Mouse (Mus musculus): ENCODE measurements around the gene Entpd2. TPM values are rescaled to one million over a fixed set of nuclear protein-coding genes. Genes with fewer than 3 reads are reported as not detected.

Entpd2 gene
- polyA plus RNA-seq, 1 experiment from 2014 or later: 7.4 TPM

DNA sequence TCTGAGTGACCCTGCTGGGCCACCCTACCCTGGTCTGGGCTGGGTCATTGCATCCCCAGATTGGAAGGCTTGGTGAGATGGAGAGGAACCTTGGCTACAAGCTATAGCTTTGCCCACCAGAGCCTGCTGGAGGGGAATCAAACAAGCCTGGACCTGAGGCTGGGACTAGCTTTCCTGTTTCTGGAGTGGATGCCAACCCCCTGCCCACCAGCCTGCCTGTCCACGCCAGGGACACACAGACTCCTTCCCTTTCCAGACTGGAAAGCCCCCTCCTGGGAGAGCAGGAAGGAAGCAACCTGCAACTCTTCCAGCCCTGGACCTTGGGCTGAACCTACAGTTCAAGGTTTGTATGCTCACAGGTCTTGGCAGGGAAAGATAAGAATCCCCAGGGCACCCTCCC is 28.0 kb downstream of the Entpd2 start:
- no peak overlapping the region for H3K9ac ChIP-seq (ENCODE audit: low read depth, low read length)
- WGBS: 50% methylated on average over 1 of the region's 1 CpGs

DNA sequence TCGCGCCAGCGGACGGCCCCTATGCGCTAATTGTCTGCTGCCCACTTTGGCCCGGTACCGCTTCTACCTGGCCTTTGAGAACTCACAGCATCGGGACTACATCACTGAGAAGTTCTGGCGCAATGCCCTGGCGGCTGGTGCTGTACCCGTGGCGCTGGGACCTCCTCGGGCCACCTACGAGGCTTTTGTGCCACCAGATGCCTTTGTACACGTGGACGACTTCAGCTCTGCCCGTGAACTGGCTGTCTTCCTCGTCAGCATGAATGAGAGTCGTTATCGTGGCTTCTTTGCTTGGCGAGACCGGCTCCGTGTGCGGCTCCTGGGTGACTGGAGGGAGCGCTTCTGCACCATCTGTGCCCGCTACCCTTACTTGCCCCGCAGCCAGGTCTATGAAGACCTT is 29.8 kb downstream of the Entpd2 start:
- Histone ChIP-seq H3K4me2 (ENCODE audit: low read length) (no peak overlapping the region), H3K36me3 (ENCODE audit: control insufficient read depth, insufficient read depth, low read length) (no peaks in the 10 kb centered on the region), H3K4me3 (ENCODE audit: low read length) (no peak overlapping the region), H3K9ac (ENCODE audit: low read depth, low read length) (no peak overlapping the region), H3K9me3 (ENCODE audit: control insufficient read depth, low read length) (no peaks in the 10 kb centered on the region), H3K4me1 (ENCODE audit: control insufficient read depth, insufficient read depth, low read depth, low read length) (peaks cover 12% of the 10 kb centered on the region), H3K27me3 (replicated peaks; ENCODE audit: control insufficient read depth, insufficient read depth, low read length) (peaks cover 10% of the 10 kb centered on the region), H3K27ac (ENCODE audit: low read depth, low read length) (no peak overlapping the region)
- no peak for ATAC-seq
- 47% methylated on average over 27 of the region's 27 CpGs for WGBS

More for the DNA sequence above, 28.0 kb downstream of the Entpd2 start:
- Histone ChIP-seq H3K36me3 (ENCODE audit: control insufficient read depth, insufficient read depth, low read length) (no peaks in the 10 kb centered on the region), H3K27me3 (replicated peaks; ENCODE audit: control insufficient read depth, insufficient read depth, low read length) (peaks cover 10% of the 10 kb centered on the region), H3K4me3 (ENCODE audit: low read length) (no peak overlapping the region), H3K4me1 (ENCODE audit: control insufficient read depth, insufficient read depth, low read depth, low read length) (no peaks in the 10 kb centered on the region; the same call in 1 of the 2 replicates), H3K27ac (ENCODE audit: low read depth, low read length) (no peak overlapping the region), H3K9me3 (ENCODE audit: control insufficient read depth, low read length) (no peaks in the 10 kb centered on the region), H3K4me2 (ENCODE audit: low read length) (no peak overlapping the region)
- ATAC-seq: no peak

GRCm38 (mm10) chr2:25426721-25427191 is 31.1 kb downstream of the Entpd2 start:
- H3K36me3 ChIP-seq (ENCODE audit: control insufficient read depth, insufficient read depth, low read length): no peaks in the 10 kb centered on the region
- H3K9ac ChIP-seq (ENCODE audit: low read depth, low read length): no peak overlapping the region
- no peak overlapping the region for H3K4me3 ChIP-seq (ENCODE audit: low read length)
- peaks cover 25% of the 10 kb centered on the region for H3K4me1 ChIP-seq (ENCODE audit: control insufficient read depth, insufficient read depth, low read depth, low read length)
- H3K4me2 ChIP-seq (ENCODE audit: low read length): no peak overlapping the region
- no peak overlapping the region for H3K27ac ChIP-seq (ENCODE audit: low read depth, low read length)
- ATAC-seq: peak; percentile 29; the same call in 1 of the 2 replicates
- H3K27me3 ChIP-seq (replicated peaks; ENCODE audit: control insufficient read depth, insufficient read depth, low read length): peaks cover 10% of the 10 kb centered on the region
- H3K9me3 ChIP-seq (ENCODE audit: control insufficient read depth, low read length): no peaks in the 10 kb centered on the region
- 37% methylated on average over 5 of the region's 5 CpGs for WGBS

DNA sequence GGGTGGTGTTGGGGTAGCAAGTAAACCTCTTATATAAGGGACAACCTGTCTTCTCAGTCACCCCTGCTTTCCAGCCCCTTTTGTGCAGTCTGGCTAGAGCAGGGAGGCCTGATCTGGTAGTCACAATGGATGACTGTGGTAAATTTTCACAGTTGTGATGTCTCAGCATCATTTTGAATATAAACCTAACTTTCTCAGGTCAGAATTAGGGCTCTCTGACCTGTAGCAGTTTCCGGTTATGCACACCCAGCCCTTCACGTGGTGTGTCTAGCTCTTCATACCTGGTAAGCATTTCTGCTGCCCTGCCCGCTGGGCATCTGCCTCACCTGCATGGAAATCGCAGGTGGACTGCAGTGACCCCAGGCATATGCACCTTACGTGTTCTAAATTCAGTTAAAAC is 31.6 kb downstream of the Entpd2 start:
- H3K4me1 ChIP-seq (ENCODE audit: control insufficient read depth, insufficient read depth, low read depth, low read length): peaks cover 25% of the 10 kb centered on the region
- WGBS: 87% methylated on average over 5 of the region's 5 CpGs
- no peak overlapping the region for H3K4me2 ChIP-seq (ENCODE audit: low read length)
- peaks cover 10% of the 10 kb centered on the region for H3K27me3 ChIP-seq (replicated peaks; ENCODE audit: control insufficient read depth, insufficient read depth, low read length)
- ATAC-seq: no peak
- H3K9ac ChIP-seq (ENCODE audit: low read depth, low read length): no peak overlapping the region
- H3K9me3 ChIP-seq (ENCODE audit: control insufficient read depth, low read length): no peaks in the 10 kb centered on the region
- H3K36me3 ChIP-seq (ENCODE audit: control insufficient read depth, insufficient read depth, low read length): no peaks in the 10 kb centered on the region
- no peak overlapping the region for H3K27ac ChIP-seq (ENCODE audit: low read depth, low read length)
- no peak overlapping the region for H3K4me3 ChIP-seq (ENCODE audit: low read length)

DNA sequence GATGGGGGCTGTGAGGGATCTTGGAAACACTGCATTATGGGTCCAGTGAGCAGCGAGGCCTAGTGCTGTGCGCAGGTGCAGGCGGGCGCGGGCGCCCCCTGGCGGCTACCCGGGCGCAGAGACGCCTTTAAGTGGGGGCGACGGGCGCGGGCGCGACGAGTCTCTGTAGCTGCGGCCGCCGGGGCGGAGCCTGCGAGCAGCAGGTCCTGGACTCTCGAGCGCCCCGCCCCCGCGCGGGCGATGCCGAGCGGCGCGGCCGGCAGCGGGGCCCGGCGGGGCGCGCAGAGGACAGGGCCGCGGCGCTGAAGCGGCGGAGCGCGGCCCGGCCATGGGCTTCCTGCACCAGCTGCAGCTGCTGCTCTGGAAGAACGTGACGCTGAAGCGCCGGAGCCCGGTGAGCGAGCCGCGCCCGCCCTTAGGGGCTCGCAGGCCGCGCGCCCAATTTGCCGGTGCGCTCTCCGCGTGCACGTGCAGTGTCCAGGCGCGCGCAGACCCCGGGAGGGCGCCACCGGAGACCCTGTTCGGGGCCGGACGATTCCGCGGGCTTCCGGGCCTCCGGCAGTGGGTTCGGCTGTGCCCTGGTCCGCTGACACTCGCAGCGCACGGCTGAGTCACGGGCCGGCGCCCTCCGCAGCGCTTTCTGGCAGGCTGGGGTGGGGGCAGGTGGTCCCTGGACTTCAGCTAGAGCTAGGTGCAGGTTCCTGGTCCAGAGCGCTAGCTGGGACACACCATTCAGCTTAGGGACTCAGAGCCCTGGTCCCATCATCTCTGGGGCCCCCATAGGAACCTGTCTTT is 33.0 kb downstream of the Entpd2 start, which contains the start of gene Abca2:
TSS of gene Abca2 (plus strand) at position 262 of the 795 bp plus-strand sequence.
- Histone ChIP-seq H3K27ac (ENCODE audit: low read depth, low read length) (peak within 1 kb of the TSS; percentile 91), H3K36me3 (ENCODE audit: control insufficient read depth, insufficient read depth, low read length) (peaks cover under 1% of the 10 kb centered on the region; the same call in 1 of the 2 replicates), H3K9me3 (ENCODE audit: control insufficient read depth, low read length) (no peaks in the 10 kb centered on the region), H3K4me1 (ENCODE audit: control insufficient read depth, insufficient read depth, low read depth, low read length) (peaks cover 25% of the 10 kb centered on the region), H3K9ac (ENCODE audit: low read depth, low read length) (peak within 1 kb of the TSS; percentile 96), H3K4me2 (ENCODE audit: low read length) (peak within 1 kb of the TSS; percentile 70), H3K27me3 (replicated peaks; ENCODE audit: control insufficient read depth, insufficient read depth, low read length) (peaks cover 4% of the 10 kb centered on the region), H3K4me3 (ENCODE audit: low read length) (peak within 1 kb of the TSS; percentile 83)
- under 1% methylated on average over 63 of the region's 89 CpGs for WGBS
- peak; percentile 85 for ATAC-seq

DNA sequence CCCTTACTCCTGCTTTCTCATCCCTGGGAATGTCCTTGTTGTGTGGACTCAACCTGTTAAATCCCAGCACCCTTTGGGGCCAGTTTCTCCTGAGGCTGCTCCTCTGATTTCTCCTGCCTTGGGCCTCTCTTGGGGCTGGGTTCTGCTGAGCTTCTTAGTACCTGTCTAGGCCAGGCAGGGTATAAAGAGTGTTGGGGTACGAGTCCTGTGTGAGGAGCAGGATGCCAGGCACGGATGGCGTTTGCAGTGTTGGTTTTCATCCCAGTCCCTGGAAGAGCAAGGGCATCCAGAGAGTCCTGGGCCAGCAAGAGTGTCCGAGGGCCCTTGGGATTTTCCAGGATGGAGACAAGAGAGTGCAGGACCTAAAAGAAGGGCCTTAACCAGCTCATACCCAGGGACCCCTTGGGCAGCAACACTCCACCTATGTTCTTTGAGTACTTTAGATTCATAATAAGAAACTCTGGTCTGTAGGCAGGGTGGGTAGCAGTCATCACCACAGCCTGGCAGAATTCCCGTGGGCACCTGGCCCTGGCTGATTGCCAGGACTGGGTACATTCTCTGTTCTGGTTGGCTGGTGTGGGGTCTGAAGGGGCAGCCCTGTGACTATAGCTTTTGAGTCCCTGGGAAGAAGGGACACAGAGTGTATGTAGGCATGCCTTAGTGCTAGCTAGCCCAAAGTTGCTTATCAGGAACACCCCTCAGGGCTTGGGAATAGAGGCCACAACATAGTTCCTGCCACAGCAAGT is 33.9 kb downstream of the Entpd2 start:
- Histone ChIP-seq H3K4me2 (ENCODE audit: low read length) (peak overlapping the region; percentile 70), H3K27me3 (replicated peaks; ENCODE audit: control insufficient read depth, insufficient read depth, low read length) (peaks cover 4% of the 10 kb centered on the region), H3K9ac (ENCODE audit: low read depth, low read length) (peak overlapping the region; percentile 96), H3K36me3 (ENCODE audit: control insufficient read depth, insufficient read depth, low read length) (peaks cover 9% of the 10 kb centered on the region), H3K27ac (ENCODE audit: low read depth, low read length) (no peak overlapping the region), H3K4me3 (ENCODE audit: low read length) (peak overlapping the region; percentile 83), H3K9me3 (ENCODE audit: control insufficient read depth, low read length) (no peaks in the 10 kb centered on the region), H3K4me1 (ENCODE audit: control insufficient read depth, insufficient read depth, low read depth, low read length) (peaks cover 25% of the 10 kb centered on the region)
- WGBS: 47% methylated on average over 5 of the region's 5 CpGs
- ATAC-seq: no peak

DNA sequence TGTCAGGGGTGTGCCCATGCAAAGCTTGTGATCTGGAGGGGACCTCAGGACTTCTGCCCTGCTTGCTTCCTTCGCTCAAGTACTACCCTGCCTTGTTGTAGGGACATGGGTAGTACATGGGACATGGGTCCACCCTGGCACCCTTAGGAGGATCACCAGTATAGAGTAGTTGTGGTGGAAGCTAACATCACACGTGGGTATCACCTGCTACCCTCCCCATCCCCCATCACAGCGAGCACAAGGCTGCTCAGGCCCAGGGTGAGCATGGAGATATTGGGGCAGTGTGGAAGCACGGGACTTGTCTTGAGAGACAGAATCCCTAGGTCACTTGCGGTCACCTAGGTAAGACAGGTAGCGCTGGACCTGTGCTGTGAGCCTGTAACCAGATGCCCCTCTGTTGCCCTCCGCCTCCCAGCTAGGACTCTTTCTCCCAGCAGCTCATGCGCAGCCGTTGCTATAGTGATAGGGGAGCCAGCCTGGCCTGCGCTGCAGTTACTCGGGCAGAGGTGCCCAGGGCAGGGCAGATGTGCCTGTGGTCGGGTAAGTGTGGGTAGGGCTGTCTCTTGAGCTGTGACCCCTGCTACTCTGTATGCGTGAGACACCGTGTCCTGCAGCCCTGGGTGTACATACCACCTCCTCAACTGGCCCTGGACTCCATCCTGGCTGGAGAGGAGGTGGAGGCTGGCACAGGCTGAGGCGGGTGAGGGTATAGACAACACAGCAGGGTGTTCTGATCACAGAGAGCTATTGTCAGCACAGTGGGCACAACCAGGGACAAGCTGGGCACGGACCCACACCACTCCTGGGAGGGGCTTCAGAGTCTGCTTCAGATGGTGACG is 34.9 kb downstream of the Entpd2 start:
- Histone ChIP-seq H3K27me3 (replicated peaks; ENCODE audit: control insufficient read depth, insufficient read depth, low read length) (peaks cover 4% of the 10 kb centered on the region), H3K4me3 (ENCODE audit: low read length) (no peak overlapping the region), H3K4me2 (ENCODE audit: low read length) (peak overlapping the region; percentile 70), H3K9ac (ENCODE audit: low read depth, low read length) (no peak overlapping the region; the same call in 1 of the 2 replicates), H3K36me3 (ENCODE audit: control insufficient read depth, insufficient read depth, low read length) (peaks cover 16% of the 10 kb centered on the region), H3K4me1 (ENCODE audit: control insufficient read depth, insufficient read depth, low read depth, low read length) (peaks cover 25% of the 10 kb centered on the region), H3K9me3 (ENCODE audit: control insufficient read depth, low read length) (no peaks in the 10 kb centered on the region), H3K27ac (ENCODE audit: low read depth, low read length) (no peak overlapping the region)
- ATAC-seq: peak; percentile 5; the same call in 1 of the 2 replicates
- WGBS: 45% methylated on average over 17 of the region's 17 CpGs

- Histone ChIP-seq H3K27ac (ENCODE audit: low read depth, low read length) (no peak overlapping the region), H3K4me1 (ENCODE audit: control insufficient read depth, insufficient read depth, low read depth, low read length) (peaks cover 25% of the 10 kb centered on the region), H3K36me3 (ENCODE audit: control insufficient read depth, insufficient read depth, low read length) (peaks cover 19% of the 10 kb centered on the region), H3K4me2 (ENCODE audit: low read length) (peak overlapping the region; percentile 70), H3K27me3 (replicated peaks; ENCODE audit: control insufficient read depth, insufficient read depth, low read length) (no peaks in the 10 kb centered on the region), H3K9ac (ENCODE audit: low read depth, low read length) (peak overlapping the region; percentile 51; the same call in 1 of the 2 replicates), H3K9me3 (ENCODE audit: control insufficient read depth, low read length) (no peaks in the 10 kb centered on the region), H3K4me3 (ENCODE audit: low read length) (no peak overlapping the region)
- ATAC-seq: no peak
- WGBS: 34% methylated on average over 6 of the region's 6 CpGs
These were observed 35.7 kb downstream of the Entpd2 start for GRCm38 (mm10) chr2:25431308-25431855.
